Mouse (Mus musculus) erythroblast, embryonic 14.5 days (primary cell): ENCODE results near the gene Wdr82.

Experiments used
- GATA1 ChIP-seq: IDR thresholded peaks from 2 replicates; pipeline ENCODE4 v1.6.1; 2012; ENCODE audit warnings: low read length, inconsistent platforms, mixed read lengths
- TAL1 ChIP-seq: IDR thresholded peaks from 3 replicates; pipeline ENCODE4 v1.6.1; 2012; ENCODE audit warnings: low read length, inconsistent platforms, mixed read lengths

- no peak for TF ChIP-seq TAL1
- TF ChIP-seq GATA1 = no peak
Measured at GRCm38 (mm10) chr9:106197081-106197713, 26.5 kb downstream of the Wdr82 start.
